Mouse (Mus musculus): ENCODE data around the gene Hist2h2bb.
A peak's percentile ranks its signal among the peaks of the same experiment; 100 is the strongest.
"Not testable (repeated sequence)": the region's sequence is repeated elsewhere in the genome, so short reads cannot be mapped to it uniquely, and the experiment has no call there.

Hist2h2bb gene

GRCm38 (mm10) chr3:96263558-96264403, 5.8 kb upstream of the Hist2h2bb start:
- DNase-seq (ENCODE audit: low spot score) = no peak

- DNase-seq (ENCODE audit: low spot score) = no peak
Observed at GRCm38 (mm10) chr3:96264404-96264949, 5.1 kb upstream of the Hist2h2bb start.

- DNase-seq (ENCODE audit: low spot score) = no peak
Observed at GRCm38 (mm10) chr3:96266132-96266710, 3.3 kb upstream of the Hist2h2bb start.

GRCm38 (mm10) chr3:96267541-96267940, 2.0 kb upstream of the Hist2h2bb start:
- DNase-seq (ENCODE audit: low spot score) = no peak

- peak; percentile 88 for DNase-seq (ENCODE audit: low spot score)
Observed at GRCm38 (mm10) chr3:96268051-96268775, 1.3 kb upstream of the Hist2h2bb start, which contains the start of gene Hist2h3b. Gene Hist2h3b (plus strand): TSS chr3:96268654.

GRCm38 (mm10) chr3:96268776-96269378, 675 bp upstream of the Hist2h2bb start:
- not testable (repeated sequence) for DNase-seq (ENCODE audit: low spot score)

- no peak for DNase-seq (ENCODE audit: low spot score)
Observed at GRCm38 (mm10) chr3:96273591-96274465, 4.3 kb downstream of the Hist2h2bb start.

- DNase-seq (ENCODE audit: low spot score) = no peak
Observed at GRCm38 (mm10) chr3:96277428-96277799, 7.9 kb downstream of the Hist2h2bb start.

- peak; percentile 75 for DNase-seq (ENCODE audit: low spot score)
Observed at GRCm38 (mm10) chr3:96277800-96278624, 8.5 kb downstream of the Hist2h2bb start.

GRCm38 (mm10) chr3:96280660-96281059, 11.1 kb downstream of the Hist2h2bb start:
- no peak for DNase-seq (ENCODE audit: low spot score)

- no peak for DNase-seq (ENCODE audit: low spot score)
Observed at GRCm38 (mm10) chr3:96284457-96284856, 14.9 kb downstream of the Hist2h2bb start.

- not testable (repeated sequence) for DNase-seq (ENCODE audit: low spot score)
Observed at GRCm38 (mm10) chr3:96287334-96287733, 17.8 kb downstream of the Hist2h2bb start.

GRCm38 (mm10) chr3:96289201-96289600, 19.6 kb downstream of the Hist2h2bb start:
- DNase-seq (ENCODE audit: low spot score) = no peak

- not testable (repeated sequence) for DNase-seq (ENCODE audit: low spot score)
Observed at GRCm38 (mm10) chr3:96290727-96291126, 21.2 kb downstream of the Hist2h2bb start.

GRCm38 (mm10) chr3:96292641-96293040, 23.1 kb downstream of the Hist2h2bb start:
- no peak for DNase-seq (ENCODE audit: low spot score)

GRCm38 (mm10) chr3:96293368-96293767, 23.8 kb downstream of the Hist2h2bb start:
- DNase-seq (ENCODE audit: low spot score) = no peak

- DNase-seq (ENCODE audit: low spot score) = no peak
Observed at GRCm38 (mm10) chr3:96293787-96294186, 24.2 kb downstream of the Hist2h2bb start, which contains the start of gene Fcgr1. Gene Fcgr1 (minus strand): TSS chr3:96293969.

- no peak for DNase-seq (ENCODE audit: low spot score)
Observed at GRCm38 (mm10) chr3:96298360-96298759, 28.8 kb downstream of the Hist2h2bb start.

- DNase-seq (ENCODE audit: low spot score) = no peak
Observed at GRCm38 (mm10) chr3:96299562-96299961, 30.0 kb downstream of the Hist2h2bb start.
